Mouse (Mus musculus): ENCODE results near the gene Pef1. TPM values are rescaled to one million over a fixed set of nuclear protein-coding genes. Genes with fewer than 3 reads are reported as not detected.

Gene Pef1
- polyA plus RNA-seq, 2 experiments, result 24.9 to 38.9 TPM

GRCm38 (mm10) chr4:130124110-130124509 is 21.8 kb downstream of the Pef1 start:
- Histone ChIP-seq H3K27ac (no peak overlapping the region), H3K27me3 (ENCODE audit: control insufficient read depth, insufficient read depth, low read length) (no peaks in the 10 kb centered on the region), H3K9ac (replicated peaks) (no peak overlapping the region), H3K4me2 (ENCODE audit: low read depth) (no peak overlapping the region), H3K4me1 (replicated peaks; ENCODE audit: control insufficient read depth in 2 of 2, insufficient read depth in 2 of 2, low read length in 1 of 2) (peaks cover 0 to 4% of the 10 kb centered on the region in 2 experiments; a peak in 2 of 4 replicates), H3K9me3 (ENCODE audit: control insufficient read depth, low read length) (no peaks in the 10 kb centered on the region), H3K36me3 (replicated peaks; ENCODE audit: control insufficient read depth, insufficient read depth, low read depth) (peaks cover 13% of the 10 kb centered on the region), H3K4me3 (ENCODE audit: insufficient read depth in 1 of 2, low read depth in 2 of 2, low read length in 2 of 2) (no peak overlapping the region)
- TF ChIP-seq CTCF (IDR thresholded peaks at IDR 0.05; ENCODE audit: low read depth) (no peak), EP300 (IDR thresholded peaks at IDR 0.05; ENCODE audit: low read depth) (no peak)
- WGBS (ENCODE audit: insufficient replicate concordance), result 71% methylated on average over 4 of the region's 4 CpGs
- ATAC-seq (ENCODE audit: insufficient read depth), result no peak
- no peak for DNase-seq (ENCODE audit: low read depth in 3 of 3, low spot score in 3 of 3)

GRCm38 (mm10) chr4:130125164-130125563 is 22.8 kb downstream of the Pef1 start:
- H3K9ac ChIP-seq (replicated peaks), result no peak overlapping the region
- peaks cover 0 to 4% of the 10 kb centered on the region in 2 experiments; a peak in 2 of 4 replicates for H3K4me1 ChIP-seq (replicated peaks; ENCODE audit: control insufficient read depth in 2 of 2, insufficient read depth in 2 of 2, low read length in 1 of 2)
- DNase-seq (ENCODE audit: low read depth in 3 of 3, low spot score in 3 of 3) (no peak), ATAC-seq (ENCODE audit: insufficient read depth) (no peak)
- peaks cover 13% of the 10 kb centered on the region for H3K36me3 ChIP-seq (replicated peaks; ENCODE audit: control insufficient read depth, insufficient read depth, low read depth)
- no peak overlapping the region for H3K4me2 ChIP-seq (ENCODE audit: low read depth)
- TF ChIP-seq EP300 (IDR thresholded peaks at IDR 0.05; ENCODE audit: low read depth), result no peak
- H3K27ac ChIP-seq, result no peak overlapping the region
- 77% methylated on average over 6 of the region's 6 CpGs for WGBS (ENCODE audit: insufficient replicate concordance)
- H3K4me3 ChIP-seq (ENCODE audit: insufficient read depth in 1 of 2, low read depth in 2 of 2, low read length in 2 of 2), result no peak overlapping the region
- no peaks in the 10 kb centered on the region for H3K27me3 ChIP-seq (ENCODE audit: control insufficient read depth, insufficient read depth, low read length)
- H3K9me3 ChIP-seq (ENCODE audit: control insufficient read depth, low read length), result no peaks in the 10 kb centered on the region

GRCm38 (mm10) chr4:130125935-130126334 is 23.6 kb downstream of the Pef1 start:
- H3K9ac ChIP-seq (replicated peaks), result no peak overlapping the region
- ATAC-seq (ENCODE audit: insufficient read depth), result no peak
- H3K27me3 ChIP-seq (ENCODE audit: control insufficient read depth, insufficient read depth, low read length), result no peaks in the 10 kb centered on the region
- TF ChIP-seq CTCF (IDR thresholded peaks at IDR 0.05; ENCODE audit: low read depth) (no peak), EP300 (IDR thresholded peaks at IDR 0.05; ENCODE audit: low read depth) (no peak)
- WGBS (ENCODE audit: insufficient replicate concordance), result 78% methylated on average over 5 of the region's 5 CpGs
- H3K9me3 ChIP-seq (ENCODE audit: control insufficient read depth, low read length), result no peaks in the 10 kb centered on the region
- H3K36me3 ChIP-seq (replicated peaks; ENCODE audit: control insufficient read depth, insufficient read depth, low read depth), result peaks cover 13% of the 10 kb centered on the region
- H3K4me2 ChIP-seq (ENCODE audit: low read depth), result no peak overlapping the region
- no peak overlapping the region for H3K27ac ChIP-seq
- H3K4me3 ChIP-seq (ENCODE audit: insufficient read depth in 1 of 2, low read depth in 2 of 2, low read length in 2 of 2), result no peak overlapping the region
- H3K4me1 ChIP-seq (replicated peaks; ENCODE audit: control insufficient read depth in 2 of 2, insufficient read depth in 2 of 2, low read length in 1 of 2), result peaks cover 0 to 4% of the 10 kb centered on the region in 2 experiments; a peak in 2 of 4 replicates
- no peak for DNase-seq (ENCODE audit: low read depth in 3 of 3, low spot score in 3 of 3)

GRCm38 (mm10) chr4:130128907-130129306 is 26.5 kb downstream of the Pef1 start:
- Histone ChIP-seq H3K4me2 (ENCODE audit: low read depth) (no peak overlapping the region), H3K4me3 (ENCODE audit: insufficient read depth in 1 of 2, low read depth in 2 of 2, low read length in 2 of 2) (no peak overlapping the region), H3K4me1 (replicated peaks; ENCODE audit: control insufficient read depth in 2 of 2, insufficient read depth in 2 of 2, low read length in 1 of 2) (peaks cover 0 to 4% of the 10 kb centered on the region in 2 experiments; a peak in 2 of 4 replicates), H3K27ac (no peak overlapping the region), H3K36me3 (replicated peaks; ENCODE audit: control insufficient read depth, insufficient read depth, low read depth) (peaks cover 13% of the 10 kb centered on the region), H3K27me3 (ENCODE audit: control insufficient read depth, insufficient read depth, low read length) (no peaks in the 10 kb centered on the region), H3K9ac (replicated peaks) (peak overlapping the region; percentile 16), H3K9me3 (ENCODE audit: control insufficient read depth, low read length) (no peaks in the 10 kb centered on the region)
- TF ChIP-seq CTCF (IDR thresholded peaks at IDR 0.05; ENCODE audit: low read depth), result no peak
- TF ChIP-seq EP300 (IDR thresholded peaks at IDR 0.05; ENCODE audit: low read depth), result no peak
- DNase-seq (ENCODE audit: low read depth in 3 of 3, low spot score in 3 of 3) (no peak), ATAC-seq (ENCODE audit: insufficient read depth) (0 out of 2 replicates have a peak, but pooled peaks have one; percentile 33)
- WGBS (ENCODE audit: insufficient replicate concordance), result 34% methylated on average over 5 of the region's 5 CpGs

- ATAC-seq (ENCODE audit: insufficient read depth) (no peak), DNase-seq (ENCODE audit: low read depth in 3 of 3, low spot score in 3 of 3) (no peak)
- H3K4me2 ChIP-seq (ENCODE audit: low read depth), result no peak overlapping the region
- H3K4me1 ChIP-seq (replicated peaks; ENCODE audit: control insufficient read depth in 2 of 2, insufficient read depth in 2 of 2, low read length in 1 of 2), result peaks cover 0 to 4% of the 10 kb centered on the region in 2 experiments; a peak in 2 of 4 replicates
- TF ChIP-seq EP300 (IDR thresholded peaks at IDR 0.05; ENCODE audit: low read depth) (no peak), CTCF (IDR thresholded peaks at IDR 0.05; ENCODE audit: low read depth) (no peak)
- H3K9me3 ChIP-seq (ENCODE audit: control insufficient read depth, low read length), result no peaks in the 10 kb centered on the region
- H3K9ac ChIP-seq (replicated peaks), result no peak overlapping the region
- no peaks in the 10 kb centered on the region for H3K27me3 ChIP-seq (ENCODE audit: control insufficient read depth, insufficient read depth, low read length)
- H3K36me3 ChIP-seq (replicated peaks; ENCODE audit: control insufficient read depth, insufficient read depth, low read depth), result peaks cover 13% of the 10 kb centered on the region
- H3K4me3 ChIP-seq (ENCODE audit: insufficient read depth in 1 of 2, low read depth in 2 of 2, low read length in 2 of 2), result no peak overlapping the region
- WGBS (ENCODE audit: insufficient replicate concordance), result 72% methylated on average over 10 of the region's 10 CpGs
- H3K27ac ChIP-seq, result no peak overlapping the region
Observed at GRCm38 (mm10) chr4:130130082-130130481, 27.7 kb downstream of the Pef1 start.
